Mouse (Mus musculus) lung, adult 2 months (tissue): ENCODE results near the gene Sept12. TPM values are rescaled to one million over a fixed set of nuclear protein-coding genes. Genes with fewer than 3 reads are reported as not detected.

ENCODE experiments used
- DNase-seq: peaks from one replicate; pipeline ENCODE4 v3.0.0; 2022
- H3K4me1 ChIP-seq: fragments of 200-500 bp; 2 replicates; pipeline ENCODE4 v1.6.1; 2011; ENCODE audit warnings: low read length; ENCODE audit not compliant: control insufficient read depth, insufficient read depth
- H3K4me3 ChIP-seq: fragments of 200-500 bp; replicated peaks from 2 replicates; pipeline ENCODE3; 2011; ENCODE audit warnings: low read depth, mild to moderate bottlenecking, control low read depth, low read length; ENCODE audit errors: extremely low read depth
- CTCF ChIP-seq: fragments of 200-500 bp; IDR thresholded peaks from 2 replicates; pipeline ENCODE4 v1.5.1; 2011; ENCODE audit warnings: mild to moderate bottlenecking, low read length, control low read depth; ENCODE audit not compliant: insufficient read depth
- POLR2A ChIP-seq: fragments of 200-500 bp; IDR thresholded peaks from 2 replicates; pipeline ENCODE4 v1.6.1; 2011; ENCODE audit warnings: low read depth, mild to moderate bottlenecking, control low read depth, low read length, borderline replicate concordance; ENCODE audit errors: extremely low read depth
- WGBS: fragments of 180-500 bp; shearing (Covaris S2); methylation state at CpG from one replicate; pipeline ENCODE4 v1.1.7; 2018; 5-methylcytosine and 5-hydroxymethylcytosine counted together
- polyA plus RNA-seq: library from polyadenylated mRNA; depleted of rRNA; stranded (reverse); fragments of >200 nt; gene quantifications from 2 replicates; pipeline ENCODE4 v1.2.3, GENCODE M21; 2012

Gene Sept12
- polyA plus RNA-seq, 1 experiment, result not detected

DNA sequence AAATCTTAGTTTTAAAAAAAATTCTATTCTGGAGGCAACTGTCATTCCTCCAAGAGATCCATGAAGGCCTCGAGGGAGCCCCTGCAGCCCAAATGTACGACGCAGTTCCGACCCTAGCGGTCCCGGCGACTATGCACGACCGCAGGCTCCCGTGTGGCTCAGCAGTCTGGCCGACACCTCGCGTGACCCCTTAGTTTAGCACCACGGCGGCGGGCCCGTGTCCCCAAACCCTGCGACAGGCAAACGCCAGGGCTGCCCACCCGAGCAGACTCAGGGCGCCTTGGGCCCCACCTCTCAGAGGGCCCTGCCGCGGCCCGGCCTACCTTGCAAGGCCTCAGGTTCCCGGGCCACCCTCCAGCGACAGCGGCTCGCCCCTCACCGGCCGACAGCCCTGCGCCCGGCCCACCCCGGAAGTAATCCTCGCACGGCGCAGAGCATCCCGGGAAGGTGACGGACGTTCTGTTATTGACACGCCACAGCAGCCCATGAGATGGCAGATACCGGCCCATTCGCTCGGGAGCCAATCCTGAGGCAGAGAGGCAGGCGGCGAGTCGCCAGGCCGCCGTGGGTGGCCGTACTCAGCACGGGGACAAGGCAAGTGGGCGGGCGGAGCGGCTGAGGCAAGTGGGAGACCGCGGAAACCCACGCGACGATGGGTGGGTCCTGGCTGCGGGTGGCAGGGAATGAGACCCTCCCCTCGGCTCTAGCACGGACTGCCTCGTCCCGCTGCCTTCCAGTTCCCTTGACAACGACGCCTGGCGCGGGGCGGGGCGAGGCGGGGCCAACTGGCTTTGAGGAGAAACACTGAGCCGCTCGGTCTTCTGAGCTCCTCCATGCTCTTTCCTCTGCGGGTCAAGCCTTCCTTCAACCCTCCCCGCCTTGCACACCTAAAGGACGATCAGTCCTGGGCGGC, 33.6 kb downstream of the Sept12 start, which contains the start of gene Anks3:
Gene Anks3, minus strand, starts transcription at position 409 of the 913 bp plus-strand sequence.
- under 1% methylated on average over 76 of the region's 76 CpGs for WGBS
- Histone ChIP-seq H3K4me3 (peak within 1 kb of the TSS; percentile 90), H3K4me1 (peaks cover 9% of the 10 kb centered on the region)
- DNase-seq, result peak; percentile 94
- TF ChIP-seq CTCF, result no peak
- TF ChIP-seq POLR2A, result peak; percentile 67

DNA sequence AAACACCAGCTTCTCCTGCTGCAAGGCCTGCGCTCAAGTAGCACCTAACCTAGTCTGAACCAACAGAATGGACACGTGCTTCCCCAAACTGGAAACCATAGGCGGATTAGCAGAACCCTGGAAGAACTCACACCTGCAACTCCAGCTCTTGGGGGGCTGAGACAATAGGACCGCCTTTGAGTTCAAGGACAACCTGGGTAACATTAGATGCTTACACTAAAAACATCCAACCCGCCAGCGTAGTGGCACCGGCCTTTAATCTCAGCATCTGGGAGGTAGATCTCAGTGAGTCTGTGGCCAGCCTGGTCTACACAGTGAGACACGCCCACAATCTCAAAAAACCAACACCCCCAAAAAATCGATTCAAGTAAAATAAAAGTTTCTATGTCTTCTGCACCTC, 34.3 kb downstream of the Sept12 start:
- WGBS, result 30% methylated on average over 9 of the region's 9 CpGs
- DNase-seq, result no peak
- Histone ChIP-seq H3K4me1 (peaks cover 8% of the 10 kb centered on the region; the same call in 1 of the 2 replicates), H3K4me3 (peak overlapping the region; percentile 37)
- TF ChIP-seq POLR2A, result no peak
- no peak for TF ChIP-seq CTCF

DNA sequence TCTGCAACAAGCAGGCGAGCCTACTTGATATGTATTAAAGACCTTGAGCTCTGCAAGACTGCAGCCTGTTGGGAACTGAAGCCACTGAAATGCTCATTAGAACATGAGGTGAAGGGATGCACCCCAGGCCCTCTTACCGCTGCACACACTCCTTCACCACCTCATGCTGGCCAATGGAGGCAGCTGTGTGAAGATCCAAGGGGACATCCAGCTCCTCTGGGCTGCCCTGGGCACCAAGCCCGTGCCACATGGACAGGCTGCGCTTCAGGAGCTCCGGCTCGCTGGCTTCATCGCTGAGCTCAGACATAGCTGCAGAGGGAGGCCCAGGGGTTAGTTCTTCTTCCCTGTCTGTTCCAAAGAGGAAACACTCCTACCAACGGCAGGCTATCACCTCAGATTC, 37.4 kb downstream of the Sept12 start:
- no peak for TF ChIP-seq POLR2A
- TF ChIP-seq CTCF, result no peak

DNA sequence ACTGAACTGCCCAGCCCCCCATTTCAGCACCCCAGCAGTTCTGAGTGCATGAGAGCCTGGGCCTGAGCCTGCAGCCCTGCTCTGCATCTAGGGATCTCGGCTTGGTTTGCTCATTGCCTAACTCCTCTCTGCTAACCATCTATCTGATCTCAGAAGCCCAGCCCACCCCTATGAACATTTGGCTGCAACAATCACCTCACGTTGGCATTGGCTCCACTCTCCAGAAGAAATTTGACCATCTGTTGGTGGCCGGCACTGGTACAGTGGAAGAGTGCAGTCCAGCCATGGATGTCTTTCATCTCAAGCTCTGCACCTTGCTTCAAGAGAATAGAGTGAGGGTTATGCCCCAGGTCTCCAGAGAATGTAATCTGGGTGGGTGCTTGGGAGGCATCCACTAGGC, 40.2 kb downstream of the Sept12 start:
- DNase-seq, result no peak
- TF ChIP-seq CTCF, result no peak
- TF ChIP-seq POLR2A, result no peak
- Histone ChIP-seq H3K4me1 (peaks cover 5% of the 10 kb centered on the region; the same call in 1 of the 2 replicates), H3K4me3 (no peak overlapping the region)
- 84% methylated on average over 3 of the region's 3 CpGs for WGBS

More for the DNA sequence above, 37.4 kb downstream of the Sept12 start:
- H3K4me3 ChIP-seq, result no peak overlapping the region
- H3K4me1 ChIP-seq, result peaks cover 7% of the 10 kb centered on the region; the same call in 1 of the 2 replicates
- no peak for DNase-seq
- WGBS, result 82% methylated on average over 8 of the region's 8 CpGs

DNA sequence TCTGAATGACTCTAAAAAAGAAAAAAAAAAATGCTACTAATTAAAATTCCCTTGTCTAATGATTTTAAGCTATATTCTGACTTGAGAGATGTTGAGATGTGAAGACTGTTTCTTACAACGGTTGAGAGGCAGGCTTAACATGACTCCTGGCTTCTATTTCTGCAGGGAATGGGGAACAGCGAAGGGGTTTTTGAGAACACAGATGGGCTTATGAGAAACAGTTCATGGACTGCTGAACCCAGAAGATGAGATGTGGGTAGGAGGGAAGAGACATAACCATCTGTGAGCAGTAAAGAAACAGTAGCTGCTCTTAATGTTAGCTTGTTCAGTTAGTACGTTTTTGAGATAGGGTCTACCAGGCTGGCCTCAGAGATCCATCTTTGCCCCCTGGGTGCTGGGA, 41.0 kb downstream of the Sept12 start:
- TF ChIP-seq POLR2A, result no peak
- TF ChIP-seq CTCF, result no peak
- WGBS, result 88% methylated on average over 3 of the region's 3 CpGs
- DNase-seq, result no peak
- Histone ChIP-seq H3K4me3 (no peak overlapping the region), H3K4me1 (peaks cover 5% of the 10 kb centered on the region; the same call in 1 of the 2 replicates)

DNA sequence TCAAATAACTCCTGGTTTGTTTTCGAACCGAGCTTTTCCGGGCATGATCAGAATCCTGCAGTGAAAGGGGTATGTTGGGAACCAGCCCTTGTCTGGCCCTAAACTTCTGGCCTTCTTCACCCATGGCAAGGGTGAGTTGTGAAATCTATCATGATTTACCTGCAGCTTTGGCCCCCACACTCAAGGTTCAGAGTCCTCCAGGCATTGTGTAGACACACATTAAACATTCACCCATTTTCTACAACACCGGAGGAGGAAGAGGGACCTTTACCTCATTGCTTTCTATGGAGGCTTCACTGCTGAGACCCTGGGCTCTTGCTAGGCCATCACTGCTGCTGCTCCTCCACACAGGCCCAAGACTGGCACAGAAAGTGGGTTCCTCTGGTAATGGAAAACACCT, 50.3 kb downstream of the Sept12 start:
- Histone ChIP-seq H3K4me1 (no peaks in the 10 kb centered on the region), H3K4me3 (no peak overlapping the region)
- no peak for DNase-seq
- TF ChIP-seq POLR2A (no peak), CTCF (no peak)
- WGBS, result 82% methylated on average over 4 of the region's 4 CpGs

DNA sequence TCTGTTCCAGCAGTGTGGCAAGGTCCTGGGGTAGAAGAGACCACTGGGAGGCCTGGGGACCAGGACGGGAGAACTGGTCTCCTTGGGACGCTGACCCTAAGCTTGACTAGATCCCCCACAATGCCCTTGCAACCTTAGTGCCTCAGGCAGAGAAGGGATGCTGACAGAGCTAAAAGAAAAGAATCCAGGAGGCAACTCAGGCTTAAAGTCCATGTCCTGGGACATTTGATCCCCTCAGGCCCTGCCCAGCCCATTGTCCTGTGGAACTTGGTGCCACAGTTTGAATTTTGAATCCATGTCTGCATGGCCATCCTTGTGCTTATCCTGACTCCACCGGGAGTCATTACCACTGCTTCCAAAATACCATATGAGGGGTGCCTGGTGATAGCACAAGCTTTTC, 51.5 kb downstream of the Sept12 start:
- TF ChIP-seq POLR2A, result no peak
- no peak for TF ChIP-seq CTCF
- WGBS, result 94% methylated on average over 3 of the region's 3 CpGs
- Histone ChIP-seq H3K4me3 (no peak overlapping the region), H3K4me1 (no peaks in the 10 kb centered on the region)
- no peak for DNase-seq

DNA sequence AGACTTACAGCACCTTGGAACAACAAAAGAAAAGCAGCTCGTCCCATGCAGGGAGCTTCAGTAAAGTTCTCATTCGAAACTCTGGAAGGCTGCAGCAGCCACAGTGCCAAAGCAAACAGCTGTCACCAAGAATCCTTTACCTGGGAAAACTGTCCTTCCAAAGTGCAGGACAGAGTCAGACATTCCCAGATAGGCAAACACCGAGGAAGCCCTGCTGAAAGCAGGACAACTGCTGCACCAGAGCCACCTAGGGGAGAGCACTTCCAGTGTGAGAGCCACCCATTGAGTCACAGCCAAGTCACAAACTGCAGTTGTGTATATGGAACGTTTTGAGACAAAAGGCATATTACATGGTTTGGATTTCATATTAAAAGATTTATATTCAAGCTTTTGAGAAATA, 52.2 kb downstream of the Sept12 start:
- no peak for DNase-seq
- Histone ChIP-seq H3K4me1 (no peaks in the 10 kb centered on the region), H3K4me3 (no peak overlapping the region)
- TF ChIP-seq POLR2A, result no peak
- no peak for TF ChIP-seq CTCF
- WGBS, result 70% methylated on average over 4 of the region's 4 CpGs

DNA sequence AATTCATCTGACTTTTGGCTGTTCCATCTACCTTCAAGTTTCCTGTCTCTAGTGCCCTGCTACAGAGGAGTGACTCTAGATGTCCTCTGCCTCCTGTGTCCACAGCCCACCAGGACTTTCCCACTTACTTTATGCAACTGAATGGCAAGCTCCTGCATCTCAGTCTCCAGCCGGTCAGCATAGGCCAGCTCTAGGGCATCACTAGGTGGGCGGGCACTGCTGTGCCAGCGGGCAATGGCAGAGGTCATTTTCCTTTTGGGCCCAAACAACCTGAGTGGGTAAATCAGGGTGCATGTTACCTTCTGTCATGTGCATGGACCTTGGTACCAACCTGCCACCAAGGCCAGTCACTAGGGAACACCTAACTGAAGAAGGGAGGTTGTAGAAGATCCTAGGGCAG, 54.2 kb downstream of the Sept12 start:
- no peak for TF ChIP-seq CTCF
- no peak for TF ChIP-seq POLR2A
- 0 out of 2 replicates have a peak, but pooled peaks cover 2% of the 10 kb centered on the region for H3K4me1 ChIP-seq
- 96% methylated on average over 3 of the region's 3 CpGs for WGBS
- no peak for DNase-seq
- H3K4me3 ChIP-seq, result no peak overlapping the region

DNA sequence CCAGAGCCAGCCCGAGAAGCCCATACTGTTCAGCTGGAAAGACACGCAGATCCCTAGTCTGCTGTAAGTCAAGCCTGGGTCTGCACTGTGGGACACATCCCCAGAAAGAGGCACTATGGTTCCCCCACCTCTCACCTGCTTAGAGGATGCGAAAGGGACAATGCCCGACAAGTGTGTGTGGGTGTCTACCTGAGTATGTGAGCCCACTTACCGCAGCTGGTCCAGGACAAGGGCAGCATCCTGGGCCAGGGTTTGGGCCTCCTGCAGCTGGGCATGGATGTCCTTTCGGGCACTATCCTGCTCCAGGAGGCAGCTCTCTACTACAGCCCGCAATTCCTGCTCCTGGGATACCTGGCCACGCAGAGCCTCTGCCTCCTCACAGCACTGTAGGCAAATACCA, 54.8 kb downstream of the Sept12 start:
- Histone ChIP-seq H3K4me3 (no peak overlapping the region), H3K4me1 (0 out of 2 replicates have a peak, but pooled peaks cover 2% of the 10 kb centered on the region)
- DNase-seq, result no peak
- TF ChIP-seq CTCF (no peak), POLR2A (no peak)
- 94% methylated on average over 8 of the region's 8 CpGs for WGBS
